Mouse (Mus musculus): ENCODE measurements at regions not wholly inside any gene's neighbourhood (a gene's known extent, or its start where the extent isn't known, plus 50 kb on each side); places are given as distances from the start of the nearest gene placed in this dataset.

- no peak for DNase-seq (ENCODE audit: low read depth, low spot score)
These were observed 73.6 kb upstream of the Slc45a1 start for GRCm38 (mm10) chr4:150725443-150726135.

GRCm38 (mm10) chr4:150724823-150725222 is 72.8 kb upstream of the Slc45a1 start:
- no peak for DNase-seq (ENCODE audit: low read depth, low spot score)

GRCm38 (mm10) chr4:150721619-150722283 is 69.8 kb upstream of the Slc45a1 start:
- no peak for DNase-seq (ENCODE audit: low read depth, low spot score)

- DNase-seq (ENCODE audit: low read depth, low spot score) = no peak
These were observed 65.9 kb upstream of the Slc45a1 start for GRCm38 (mm10) chr4:150717866-150718265.

- DNase-seq (ENCODE audit: low read depth, low spot score) = no peak
These were observed 63.1 kb upstream of the Slc45a1 start for GRCm38 (mm10) chr4:150715051-150715450.

- no peak for DNase-seq (ENCODE audit: low read depth, low spot score)
These were observed 61.3 kb upstream of the Slc45a1 start for GRCm38 (mm10) chr4:150713291-150713690.

- no peak for DNase-seq (ENCODE audit: low read depth, low spot score)
These were observed 60.9 kb upstream of the Slc45a1 start for GRCm38 (mm10) chr4:150712856-150713255.

- DNase-seq (ENCODE audit: low read depth, low spot score) = no peak
These were observed 59.7 kb upstream of the Slc45a1 start for GRCm38 (mm10) chr4:150711646-150712045.

GRCm38 (mm10) chr4:150709391-150710130 is 57.6 kb upstream of the Slc45a1 start:
- DNase-seq (ENCODE audit: low read depth, low spot score) = no peak

- no peak for DNase-seq (ENCODE audit: low read depth, low spot score)
These were observed 56.6 kb upstream of the Slc45a1 start for GRCm38 (mm10) chr4:150708572-150708984.

- no peak for DNase-seq (ENCODE audit: low read depth, low spot score)
These were observed 56.0 kb upstream of the Slc45a1 start for GRCm38 (mm10) chr4:150707725-150708571.

GRCm38 (mm10) chr4:150706793-150707724 is 55.1 kb upstream of the Slc45a1 start:
- DNase-seq (ENCODE audit: low read depth, low spot score) = no peak

GRCm38 (mm10) chr4:150706291-150706690 is 54.3 kb upstream of the Slc45a1 start:
- DNase-seq (ENCODE audit: low read depth, low spot score) = no peak

- no peak for DNase-seq (ENCODE audit: low read depth, low spot score)
These were observed 51.3 kb upstream of the Slc45a1 start for GRCm38 (mm10) chr4:150703266-150703665.
